Mouse (Mus musculus): ENCODE measurements around the gene Abi1. TPM values are rescaled to one million over a fixed set of nuclear protein-coding genes. Genes with fewer than 3 reads are reported as not detected.

Abi1 gene
- total and polyA plus RNA-seq, 3 experiments, result 31.9 to 69.8 TPM; not detected in 1

- Histone ChIP-seq H3K27me3 (ENCODE audit: control insufficient read depth in 1 of 2, insufficient read depth in 2 of 2, low read length in 2 of 2) (no peaks in the 10 kb centered on the region), H3K9me3 (replicated peaks; ENCODE audit: insufficient read depth, low read length) (no peaks in the 10 kb centered on the region), H3K36me3 (ENCODE audit: control insufficient read depth in 1 of 2, insufficient read depth in 2 of 2, low read length in 2 of 2) (peaks cover 0 to 4% of the 10 kb centered on the region in 2 experiments; a peak in 1 of 4 replicates), H3K27ac (ENCODE audit: control insufficient read depth, low read depth, low read length) (no peak overlapping the region), H3K79me2 (ENCODE audit: control insufficient read depth, insufficient read depth, low read length, poor library complexity) (peaks cover 28% of the 10 kb centered on the region), H3K4me3 (ENCODE audit: control insufficient read depth in 1 of 2, insufficient read depth in 1 of 2, low read depth in 2 of 2, low read length in 2 of 2) (no peak overlapping the region), H3K4me1 (ENCODE audit: control insufficient read depth in 1 of 2, insufficient read depth in 2 of 2, low read length in 2 of 2) (peaks cover 3 to 5% of the 10 kb centered on the region in 2 experiments; a peak in 3 of 4 replicates), H3K9ac (ENCODE audit: control insufficient read depth, low read depth, low read length, poor library complexity, severe bottlenecking) (no peak overlapping the region)
- no peak for DNase-seq (ENCODE audit: low read depth, low spot score)
- TF ChIP-seq SIN3A (IDR thresholded peaks at IDR 0.05; ENCODE audit: low read length) (no peak), USF2 (IDR thresholded peaks at IDR 0.05; ENCODE audit: borderline replicate concordance in 1 of 2, insufficient read depth in 1 of 2, low read depth in 1 of 2, low read length in 2 of 2) (no peak), ELF1 (IDR thresholded peaks at IDR 0.05; ENCODE audit: low read depth, low read length) (no peak), GABPA (IDR thresholded peaks at IDR 0.05; ENCODE audit: low read depth, low read length) (no peak), MXI1 (IDR thresholded peaks at IDR 0.05; ENCODE audit: low read depth, low read length) (no peak), E2F4 (IDR thresholded peaks at IDR 0.05; ENCODE audit: borderline replicate concordance, low read depth, low read length) (no peak), RAD21 (IDR thresholded peaks at IDR 0.05; ENCODE audit: low read depth, low read length) (no peak), GATA1 (IDR thresholded peaks at IDR 0.05; ENCODE audit: low read depth, low read length) (no peak), UBTF (IDR thresholded peaks at IDR 0.05; ENCODE audit: borderline replicate concordance, insufficient read depth, low read depth, low read length) (no peak), POLR2A (IDR thresholded peaks at IDR 0.05; ENCODE audit: control insufficient read depth in 1 of 2, insufficient read depth in 1 of 2, low read depth in 1 of 2, low read length in 2 of 2, poor library complexity in 1 of 2) (no peak), CTCF (IDR thresholded peaks at IDR 0.05 in 2 of 3, conservative IDR thresholded peaks at IDR 0.05 in 1 of 3; ENCODE audit: control insufficient read depth in 1 of 3, insufficient read depth in 1 of 3, low read depth in 2 of 3, low read length in 3 of 3, poor library complexity in 1 of 3, severe bottlenecking in 1 of 3) (no peak), MEF2A (IDR thresholded peaks at IDR 0.05; ENCODE audit: extremely low read depth, insufficient replicate concordance, low read depth, low read length, poor library complexity, severe bottlenecking) (no peak), ZNF384 (IDR thresholded peaks at IDR 0.05; ENCODE audit: low read depth, low read length) (no peak), CHD1 (IDR thresholded peaks at IDR 0.05; ENCODE audit: low read depth, low read length) (no peak), USF1 (IDR thresholded peaks at IDR 0.05; ENCODE audit: low read depth, low read length) (no peak), ZMIZ1 (IDR thresholded peaks at IDR 0.05; ENCODE audit: low read depth, low read length) (no peak)
Observed at GRCm38 (mm10) chr2:23021721-23022120, 18.3 kb downstream of the Abi1 start.

GRCm38 (mm10) chr2:23021320-23021719 is 18.7 kb downstream of the Abi1 start:
- peaks cover 0 to 4% of the 10 kb centered on the region in 2 experiments; a peak in 1 of 4 replicates for H3K36me3 ChIP-seq (ENCODE audit: control insufficient read depth in 1 of 2, insufficient read depth in 2 of 2, low read length in 2 of 2)
- no peak for DNase-seq (ENCODE audit: low read depth, low spot score)
- H3K27me3 ChIP-seq (ENCODE audit: control insufficient read depth in 1 of 2, insufficient read depth in 2 of 2, low read length in 2 of 2), result no peaks in the 10 kb centered on the region
- peaks cover 27% of the 10 kb centered on the region for H3K79me2 ChIP-seq (ENCODE audit: control insufficient read depth, insufficient read depth, low read length, poor library complexity)
- no peak overlapping the region for H3K27ac ChIP-seq (ENCODE audit: control insufficient read depth, low read depth, low read length)
- H3K4me1 ChIP-seq (ENCODE audit: control insufficient read depth in 1 of 2, insufficient read depth in 2 of 2, low read length in 2 of 2), result peaks cover 0 to 1% of the 10 kb centered on the region in 2 experiments; a peak in 2 of 4 replicates
- H3K4me3 ChIP-seq (ENCODE audit: control insufficient read depth in 1 of 2, insufficient read depth in 1 of 2, low read depth in 2 of 2, low read length in 2 of 2), result no peak overlapping the region
- no peak for TF ChIP-seq ZMIZ1 (IDR thresholded peaks at IDR 0.05; ENCODE audit: low read depth, low read length)
- TF ChIP-seq TBP (IDR thresholded peaks at IDR 0.05; ENCODE audit: low read depth, low read length), result no peak
- TF ChIP-seq MEF2A (IDR thresholded peaks at IDR 0.05; ENCODE audit: extremely low read depth, insufficient replicate concordance, low read depth, low read length, poor library complexity, severe bottlenecking), result no peak
- TF ChIP-seq TCF12 (IDR thresholded peaks at IDR 0.05; ENCODE audit: low read depth, low read length), result no peak
- TF ChIP-seq MYB (IDR thresholded peaks at IDR 0.05; ENCODE audit: low read depth, low read length), result no peak
- no peak for TF ChIP-seq KAT2A (conservative IDR thresholded peaks at IDR 0.05; ENCODE audit: low read depth, low read length)
- no peak for TF ChIP-seq POLR2AphosphoS2 (IDR thresholded peaks at IDR 0.05; ENCODE audit: low read length)
- TF ChIP-seq MYC (IDR thresholded peaks at IDR 0.05; ENCODE audit: low read depth, low read length), result no peak
- no peak for TF ChIP-seq NELFE (IDR thresholded peaks at IDR 0.05; ENCODE audit: low read depth, low read length)
- TF ChIP-seq SMC3 (IDR thresholded peaks at IDR 0.05; ENCODE audit: low read depth, low read length), result no peak
- no peak for TF ChIP-seq UBTF (IDR thresholded peaks at IDR 0.05; ENCODE audit: borderline replicate concordance, insufficient read depth, low read depth, low read length)
- no peak for TF ChIP-seq TAL1 (IDR thresholded peaks at IDR 0.05; ENCODE audit: low read length)
- H3K9me3 ChIP-seq (replicated peaks; ENCODE audit: insufficient read depth, low read length), result no peaks in the 10 kb centered on the region
- no peak overlapping the region for H3K9ac ChIP-seq (ENCODE audit: control insufficient read depth, low read depth, low read length, poor library complexity, severe bottlenecking)
